Mouse (Mus musculus): ENCODE data around the gene Tcte1. TPM values are rescaled to one million over a fixed set of nuclear protein-coding genes. Genes with fewer than 3 reads are reported as not detected.

The Tcte1 gene
- not detected in 2 replicates for total RNA-seq (2021)
- long read RNA-seq, experiment 1: 0 reads
- long read RNA-seq, experiment 2: 0 reads

DNA sequence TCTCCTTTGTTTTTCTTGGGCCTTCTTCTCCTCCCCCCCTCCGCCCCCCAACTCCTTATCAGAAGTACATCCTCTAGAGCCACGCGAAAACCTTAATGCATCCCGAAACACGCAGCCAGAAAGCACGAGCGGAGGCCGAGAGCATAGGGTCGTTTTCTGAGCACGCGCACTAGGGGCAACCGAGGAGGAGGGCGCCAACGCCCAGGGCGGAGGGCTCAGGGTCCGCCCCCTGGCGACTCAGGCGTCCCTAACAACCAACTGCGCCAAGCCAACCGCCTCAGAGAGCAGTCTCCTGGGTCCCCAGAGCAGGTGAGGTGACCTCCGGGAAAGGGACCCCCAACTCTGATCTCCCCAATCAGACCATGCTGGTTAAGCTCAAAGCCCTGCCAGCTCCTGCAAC is at the start of gene Tcte1:
Gene Tcte1, plus strand, starts transcription at position 172 of the 400 bp plus-strand sequence.
- DNase-seq: no peak

- DNase-seq: no peak
Measured at GRCm38 (mm10) chr17:45473667-45474066, 49.6 kb upstream of the Tcte1 start.

- no peak for DNase-seq
Measured at GRCm38 (mm10) chr17:45474146-45474545, 49.1 kb upstream of the Tcte1 start.

- DNase-seq: peak; percentile 81
Measured at GRCm38 (mm10) chr17:45474669-45475465, 48.4 kb upstream of the Tcte1 start, which contains the start of gene Spats1. Spats1 (minus strand) TSS chr17:45475415.

DNA sequence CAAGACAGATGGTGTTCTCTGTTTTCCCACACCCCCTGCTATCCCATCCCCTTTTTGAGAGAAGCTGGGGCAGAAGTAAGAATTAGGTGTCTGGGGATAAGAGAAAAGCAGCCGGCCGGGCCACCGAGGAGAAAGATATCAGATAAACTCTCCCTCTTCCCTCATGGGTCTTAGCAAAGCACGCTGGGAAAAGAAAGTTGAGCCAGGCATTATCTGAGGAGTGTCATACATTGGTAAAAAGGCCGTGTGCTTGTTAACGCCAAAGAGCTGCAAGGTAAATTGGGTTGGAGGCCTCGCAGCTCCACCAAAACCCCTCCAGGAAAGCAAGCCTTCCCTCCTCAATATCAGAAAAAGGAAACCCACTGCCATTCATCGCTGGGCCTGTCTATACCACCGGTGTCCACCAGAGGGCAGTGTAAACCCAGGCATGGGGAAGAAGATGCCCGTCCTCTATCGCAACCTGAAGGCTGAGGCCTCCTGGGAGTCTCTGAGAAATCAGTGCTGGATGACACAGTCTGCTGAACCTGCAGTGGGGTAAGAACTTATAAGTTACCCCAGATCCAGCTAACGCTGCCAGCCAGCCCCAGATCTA is 44.9 kb upstream of the Tcte1 start:
- DNase-seq: peak; percentile 90

- peak; percentile 35 for DNase-seq
Measured at GRCm38 (mm10) chr17:45480429-45480828, 42.8 kb upstream of the Tcte1 start.

DNA sequence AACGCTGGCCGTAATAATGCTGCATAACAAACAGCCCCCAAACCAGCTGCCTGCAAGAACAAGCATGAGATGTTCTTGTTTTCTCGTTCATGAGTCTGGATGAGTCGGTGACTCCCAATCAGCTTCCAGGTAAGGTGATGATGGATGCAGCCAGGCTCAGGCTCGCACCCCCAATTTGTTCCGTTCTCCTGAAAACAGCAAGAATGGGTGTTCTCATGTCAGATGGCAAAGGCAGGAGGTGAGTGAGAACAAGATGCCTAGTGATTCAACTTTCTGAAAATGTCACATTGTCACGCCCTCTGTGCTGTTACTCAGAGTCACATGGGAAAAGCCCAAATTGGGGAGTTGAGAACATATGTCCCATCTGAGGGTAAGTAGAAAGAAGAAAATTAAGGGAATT is 37.7 kb upstream of the Tcte1 start:
- no peak for DNase-seq

DNA sequence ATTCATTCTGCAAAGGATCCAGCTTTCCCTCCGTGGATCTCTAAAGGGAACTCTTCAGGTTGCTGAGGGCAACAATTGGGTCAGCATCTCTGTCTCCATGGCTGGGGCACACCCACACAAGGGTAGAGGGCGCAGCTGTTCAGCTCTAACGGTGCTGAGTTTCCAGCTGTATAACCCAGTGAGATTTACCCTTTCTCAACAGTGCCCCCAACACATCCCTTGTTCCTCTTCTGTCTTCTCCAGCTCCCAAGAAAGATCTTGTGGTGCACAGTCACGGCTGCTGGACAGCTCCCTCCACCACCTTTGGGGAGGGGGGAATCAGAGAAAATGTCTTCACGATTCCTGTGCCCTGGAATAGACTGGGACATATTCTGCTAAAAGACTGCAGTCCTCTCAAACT is 36.0 kb upstream of the Tcte1 start:
- no peak for DNase-seq

DNA sequence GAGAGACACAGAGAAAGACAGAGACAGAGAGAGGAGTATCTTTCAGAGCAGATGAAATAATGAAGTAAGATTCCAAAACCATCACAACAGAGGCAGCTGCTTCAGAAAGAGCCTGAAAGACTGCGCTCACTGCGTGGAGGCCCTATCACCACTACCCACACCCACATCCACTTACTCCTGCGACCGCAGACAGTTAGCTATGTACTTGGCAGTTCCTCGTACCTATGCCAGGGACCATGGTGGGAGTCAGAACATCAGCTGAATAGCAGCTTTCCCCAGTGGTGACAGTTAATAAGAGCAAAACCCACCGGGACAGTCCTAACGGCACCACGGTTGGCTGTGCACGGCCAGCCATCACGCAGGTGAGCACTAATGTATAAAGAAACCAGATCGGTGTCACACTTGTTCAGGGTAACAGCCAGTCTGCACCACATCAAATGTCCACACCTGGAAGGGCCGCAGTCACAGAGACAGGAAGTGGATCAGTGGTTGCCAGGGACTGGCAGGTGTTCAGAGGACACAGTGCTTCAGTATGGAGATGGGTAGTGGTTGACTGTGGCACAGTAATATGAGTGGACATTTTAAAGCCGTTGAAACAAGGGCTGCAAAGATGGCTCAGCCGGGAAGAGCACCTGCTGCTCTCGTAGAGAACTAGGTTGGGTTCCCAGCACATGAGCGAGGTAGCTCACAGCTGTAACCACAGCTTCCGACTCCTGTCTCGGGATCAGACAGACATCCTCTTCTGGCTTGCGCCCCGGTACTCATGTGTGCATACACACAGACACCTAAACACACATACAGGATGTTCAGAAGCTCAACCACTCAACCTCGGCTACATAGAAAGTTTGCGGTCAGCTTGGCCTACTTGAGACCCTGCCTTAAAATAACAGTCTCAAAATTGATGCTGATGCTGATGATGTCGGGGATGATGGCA is 34.6 kb upstream of the Tcte1 start:
- no peak for DNase-seq

- DNase-seq: peak; percentile 34
Measured at GRCm38 (mm10) chr17:45489736-45490135, 33.5 kb upstream of the Tcte1 start.

DNA sequence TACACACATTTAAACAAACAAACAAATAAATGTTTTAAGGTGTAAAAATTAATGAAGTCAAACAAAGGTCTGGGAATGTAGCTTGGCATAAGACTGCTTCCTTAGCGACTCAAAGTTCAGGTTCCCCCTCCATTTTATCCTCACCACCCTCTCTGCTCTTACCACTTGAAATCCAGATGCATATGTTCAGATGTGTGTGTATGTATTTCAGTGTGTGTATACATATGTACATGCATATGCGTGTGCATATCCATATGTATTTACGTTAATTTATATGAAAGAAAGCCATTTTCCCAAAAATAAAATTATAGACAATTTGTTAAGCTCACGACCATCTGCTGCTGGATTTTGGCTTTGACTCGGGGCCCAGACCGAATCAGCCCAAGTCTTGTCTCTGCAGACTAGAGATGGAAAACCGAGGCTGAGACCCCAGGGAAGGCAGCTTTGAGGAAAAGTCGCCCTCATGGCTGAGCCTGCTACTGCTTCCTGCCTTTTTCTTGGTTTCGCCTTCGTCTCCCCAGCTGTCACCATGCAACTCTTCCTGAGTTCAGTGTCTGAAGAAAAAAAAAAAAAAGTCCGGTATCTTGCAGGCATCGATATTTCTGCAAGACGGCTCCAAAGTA is 32.6 kb upstream of the Tcte1 start:
- no peak for DNase-seq

DNA sequence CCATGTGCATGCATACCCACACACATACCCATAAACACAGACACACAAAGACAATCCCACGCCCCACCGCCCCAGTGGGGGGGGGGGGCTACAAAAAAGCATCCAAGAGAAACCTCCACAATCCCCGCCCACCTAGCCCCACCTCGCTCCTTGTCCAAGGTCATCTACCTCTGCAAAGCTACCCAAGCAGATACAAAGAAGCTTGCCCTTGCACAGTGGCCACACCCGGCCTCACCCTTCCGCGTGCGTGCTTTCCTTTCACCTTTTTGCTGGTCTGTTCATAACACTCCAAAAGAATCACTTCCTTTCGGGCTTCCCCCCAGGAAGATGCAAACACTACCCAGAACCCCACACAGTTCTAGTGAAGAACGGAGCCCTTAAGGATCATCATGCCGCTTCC is 27.8 kb upstream of the Tcte1 start:
- DNase-seq: no peak

GRCm38 (mm10) chr17:45498397-45498796 is 24.8 kb upstream of the Tcte1 start:
- no peak for DNase-seq

DNA sequence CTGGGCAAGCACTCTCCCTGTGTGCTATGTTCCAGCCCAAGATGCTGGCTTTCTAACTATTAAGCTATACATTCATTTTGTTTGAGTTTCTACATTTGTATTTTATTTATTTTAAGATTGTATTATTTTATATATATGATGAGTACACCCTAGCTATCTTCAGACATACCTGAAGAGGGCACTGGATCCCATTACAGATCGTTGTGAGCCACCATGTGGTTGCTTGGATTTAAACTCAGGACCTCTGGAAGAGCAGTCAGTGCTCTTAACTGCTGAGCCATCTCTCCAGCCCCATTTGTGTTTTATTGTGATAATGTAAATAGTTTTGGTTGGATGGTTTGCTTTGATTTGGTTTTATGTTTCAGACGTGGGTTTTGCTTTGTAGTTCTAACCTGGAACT is 23.7 kb upstream of the Tcte1 start:
- no peak for DNase-seq

DNA sequence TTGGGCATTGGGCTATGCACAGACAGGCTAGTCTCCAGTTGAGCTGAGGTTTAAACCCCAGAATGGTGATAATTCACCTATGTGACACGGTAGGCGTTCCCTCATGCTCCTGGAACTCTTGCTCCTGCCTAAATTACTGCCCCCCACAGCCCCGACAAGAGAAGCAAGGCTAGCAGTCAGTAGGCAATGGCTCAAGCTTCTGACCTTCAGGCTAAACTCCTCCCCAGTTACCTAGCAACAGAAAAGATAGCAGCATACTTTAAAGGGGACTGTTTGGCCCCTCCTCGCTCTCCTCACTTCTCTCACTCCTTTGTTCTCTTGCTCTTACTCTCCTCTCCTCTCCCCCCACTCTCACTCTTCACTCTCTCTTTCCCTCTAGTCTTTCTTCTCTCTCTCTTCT is 22.3 kb upstream of the Tcte1 start:
- peak; percentile 27 for DNase-seq

GRCm38 (mm10) chr17:45502324-45502723 is 20.9 kb upstream of the Tcte1 start:
- DNase-seq: no peak

- no peak for DNase-seq
Measured at GRCm38 (mm10) chr17:45503301-45503973, 19.8 kb upstream of the Tcte1 start.

DNA sequence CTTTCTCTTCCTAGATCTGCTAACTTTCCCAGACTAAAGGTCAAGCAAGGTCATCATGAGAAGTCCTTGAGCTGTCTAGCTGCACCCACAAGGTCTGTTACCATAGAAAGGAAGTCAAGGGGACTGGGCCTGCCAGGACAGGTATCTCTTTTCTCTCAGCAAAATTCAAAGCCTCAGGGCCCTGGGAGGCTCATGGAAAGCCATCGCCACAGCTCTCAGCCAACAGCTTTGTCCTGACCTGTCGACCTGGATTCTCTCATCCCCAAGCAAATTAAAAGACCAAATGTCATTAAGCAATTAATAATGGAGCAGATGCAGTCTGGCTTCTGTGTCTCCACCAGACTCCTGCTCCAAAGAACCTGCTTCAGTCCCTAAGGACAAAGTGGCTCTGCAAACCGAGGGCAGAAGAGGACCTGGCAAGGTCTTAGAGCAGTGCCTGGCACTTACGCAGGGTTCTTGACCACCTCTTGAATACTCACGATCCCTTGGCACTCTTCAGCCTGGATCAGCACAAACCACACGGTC is 17.2 kb upstream of the Tcte1 start:
- peak; percentile 27 for DNase-seq

GRCm38 (mm10) chr17:45506700-45507189 is 16.5 kb upstream of the Tcte1 start, which contains the start of gene Aars2:
Aars2 (plus strand) TSS chr17:45506841.
- DNase-seq: peak; percentile 97

- no peak for DNase-seq
Measured at GRCm38 (mm10) chr17:45510871-45511270, 12.4 kb upstream of the Tcte1 start.

DNA sequence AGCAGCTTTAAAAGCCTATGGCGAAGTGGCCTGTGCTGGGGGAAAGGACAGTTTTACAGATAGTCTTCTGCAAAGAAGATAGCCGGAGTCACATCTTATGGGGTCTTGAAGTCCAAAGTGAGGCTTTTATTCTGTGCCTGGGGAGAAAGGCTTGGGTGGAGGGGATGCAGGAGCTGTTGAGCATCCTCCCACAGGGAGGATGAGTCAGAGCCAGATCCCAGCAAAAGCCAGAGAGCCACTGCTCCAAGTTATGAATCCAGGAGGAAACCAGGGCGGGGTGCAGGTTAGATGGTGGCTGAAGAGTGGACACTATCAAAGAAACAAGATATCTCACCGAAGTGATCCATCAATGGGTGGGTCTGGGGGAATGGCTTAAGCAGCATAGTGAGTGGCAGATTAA is 11.5 kb upstream of the Tcte1 start:
- no peak for DNase-seq
